Mouse (Mus musculus) lung, postnatal 25 days (tissue): ENCODE measurements around the gene Tmem47.

Experiments
- DNase-seq: peaks from one replicate; pipeline ENCODE4 v3.0.0; 2022; ENCODE audit warnings: low spot score

Tmem47 gene

GRCm38 (mm10) chrX:81070210-81070803, at the start of gene Tmem47:
TSS of gene Tmem47 (plus strand) at chrX:81070698.
- DNase-seq, result peak; percentile 38

- DNase-seq, result no peak
Observed at GRCm38 (mm10) chrX:81070804-81071461, 435 bp downstream of the Tmem47 start.

- DNase-seq, result no peak
Observed at GRCm38 (mm10) chrX:81071746-81072640, 1.5 kb downstream of the Tmem47 start.

GRCm38 (mm10) chrX:81072651-81073050, 2.2 kb downstream of the Tmem47 start:
- no peak for DNase-seq

GRCm38 (mm10) chrX:81073834-81074233, 3.3 kb downstream of the Tmem47 start:
- no peak for DNase-seq

- no peak for DNase-seq
Observed at GRCm38 (mm10) chrX:81078522-81078921, 8.0 kb downstream of the Tmem47 start.

- no peak for DNase-seq
Observed at GRCm38 (mm10) chrX:81080996-81081395, 10.5 kb downstream of the Tmem47 start.

GRCm38 (mm10) chrX:81085025-81085752, 14.7 kb downstream of the Tmem47 start:
- no peak for DNase-seq

GRCm38 (mm10) chrX:81147416-81147815, 76.9 kb downstream of the Tmem47 start:
- DNase-seq, result no peak
